Mouse (Mus musculus) CH12F3 (cell line): ENCODE results near the gene Gm19668.
"Not testable (repeated sequence)": the region's sequence is repeated elsewhere in the genome, so short reads cannot be mapped to it uniquely, and the experiment has no call there.

Experiments used
- in situ Hi-C: fragments of 300-500 bp; cut with MboI; formaldehyde crosslinking; loops from 2 replicates; pipeline ENCODE4 v1.14.3; 2020; ENCODE audit warnings: low sequenced_read_pairs

The Gm19668 gene

GRCm38 (mm10) chr10:77771225-77771624 is 27.7 kb downstream of the Gm19668 start, which contains the start of gene Gm3238:
Gene Gm3238, minus strand, starts transcription at chr10:77771325.
- in situ Hi-C loops: not testable (repeated sequence)

DNA sequence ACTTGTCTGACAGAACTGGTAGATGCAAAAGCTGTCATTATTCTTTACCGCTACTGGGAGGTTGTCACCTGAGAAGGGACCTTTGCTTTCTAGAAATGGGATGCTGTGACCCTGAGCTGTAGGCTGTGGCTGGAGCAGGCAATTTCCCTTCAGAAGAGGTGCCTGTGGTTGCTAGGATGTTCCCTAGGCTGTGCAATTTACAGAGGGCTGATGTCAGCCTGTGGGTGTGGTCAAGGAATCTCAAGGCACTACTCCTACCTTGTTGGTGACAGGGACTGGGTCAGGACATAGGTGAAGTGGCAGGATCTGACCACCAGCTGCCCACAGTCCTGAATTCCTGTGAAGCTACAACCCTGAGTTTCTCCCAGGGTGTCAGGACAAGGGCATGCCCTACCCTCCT is 29.2 kb downstream of the Gm19668 start:
- in situ Hi-C loops: no loop called here

DNA sequence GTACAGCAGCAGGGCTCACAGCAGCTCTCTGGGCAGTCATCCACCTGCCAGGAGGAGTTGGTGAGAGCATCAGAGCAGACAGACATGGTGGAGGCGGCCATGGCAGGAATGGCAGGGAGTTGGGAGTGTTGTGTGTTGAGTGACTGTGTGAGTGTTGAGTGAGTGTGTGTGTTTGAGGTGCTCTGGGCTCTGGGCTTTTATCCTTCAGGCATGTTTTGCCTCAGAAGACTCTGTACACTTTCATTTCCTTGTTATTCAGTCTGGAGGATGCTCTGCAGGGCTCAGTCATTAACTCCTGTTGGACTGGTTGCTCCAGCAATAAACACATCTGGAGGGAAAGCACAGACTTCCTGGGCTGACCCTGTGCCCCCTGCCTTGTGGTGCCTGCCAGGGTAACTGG is 39.4 kb downstream of the Gm19668 start, which contains the start of gene Gm3233:
Gm3233 (minus strand) TSS at position 101 of the 400 bp plus-strand sequence.
- in situ Hi-C loops: not testable (repeated sequence)

GRCm38 (mm10) chr10:77753448-77753847 is 45.5 kb downstream of the Gm19668 start:
- in situ Hi-C loops: no loop called here

DNA sequence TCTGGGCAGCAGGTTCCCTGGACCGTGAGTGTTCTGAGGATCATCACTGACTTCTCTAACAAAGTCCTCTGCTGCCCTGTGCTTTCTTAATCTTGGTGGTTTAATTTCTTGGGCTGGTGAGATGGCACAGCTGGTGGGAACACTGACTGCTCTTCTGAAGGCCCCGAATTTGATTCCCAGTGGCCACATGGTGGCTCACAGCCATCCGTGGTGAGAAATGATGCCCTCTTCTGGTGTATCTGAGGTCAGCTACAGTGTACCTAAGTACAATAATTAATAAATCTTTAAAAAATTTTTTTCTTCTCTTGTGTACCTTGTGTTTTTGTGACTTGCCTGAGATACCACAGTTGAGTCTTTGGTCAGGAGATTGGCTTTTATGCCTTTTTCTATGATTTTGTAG is 46.6 kb downstream of the Gm19668 start:
- in situ Hi-C loops: not testable (repeated sequence)

DNA sequence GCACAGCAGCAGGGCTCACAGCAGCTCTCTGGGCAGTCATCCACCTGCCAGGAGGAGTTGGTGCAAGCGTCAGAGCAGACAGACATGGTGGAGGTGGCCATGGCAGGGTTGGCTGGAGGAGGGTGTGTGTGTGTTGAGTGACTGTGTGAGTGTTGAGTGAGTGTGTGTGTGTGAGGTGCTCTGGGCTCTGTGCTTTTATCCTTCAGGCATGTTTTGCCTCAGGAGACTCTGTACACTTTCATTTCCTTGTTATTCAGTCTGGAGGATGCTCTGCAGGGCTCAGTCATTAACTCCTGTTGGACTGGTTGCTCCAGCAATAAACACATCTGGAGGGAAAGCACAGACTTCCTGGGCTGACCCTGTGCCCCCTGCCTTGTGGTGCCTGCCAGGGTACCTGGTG is 47.7 kb downstream of the Gm19668 start, which contains the start of gene Gm9736:
Gm9736 (minus strand) TSS at position 101 of the 400 bp plus-strand sequence.
- in situ Hi-C loops: not testable (repeated sequence)

DNA sequence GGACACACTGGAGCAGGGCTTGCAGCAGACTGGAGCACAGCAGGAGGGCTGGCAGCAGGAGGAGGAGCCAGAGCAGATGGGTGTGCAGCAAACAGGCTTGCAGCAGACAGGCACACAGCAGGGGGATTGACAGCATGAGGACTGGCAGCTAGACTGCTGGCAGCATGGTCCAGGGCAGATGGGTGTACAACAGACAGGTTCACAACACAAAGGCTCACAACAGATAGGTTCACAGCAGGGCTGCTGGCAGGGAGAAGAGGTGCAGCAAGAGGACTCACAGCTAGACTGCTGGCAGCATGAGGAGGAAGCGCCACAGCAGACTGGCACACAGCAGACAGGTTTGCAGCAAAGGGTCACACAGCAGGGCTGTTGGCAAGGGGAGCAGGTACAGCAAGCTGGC is 48.2 kb downstream of the Gm19668 start:
- in situ Hi-C loops: not testable (repeated sequence)
